Mouse (Mus musculus) kidney, adult 2 months (tissue): ENCODE data around the gene Kank1. TPM values are rescaled to one million over a fixed set of nuclear protein-coding genes. Genes with fewer than 3 reads are reported as not detected.

Source experiments
- DNase-seq: peaks from one replicate; pipeline ENCODE4 v3.0.0; 2021
- H3K27ac ChIP-seq: fragments of 200-500 bp; 2 replicates; pipeline ENCODE4 v1.5.1; 2012; ENCODE audit warnings: low read depth, low read length, control low read depth, inconsistent platforms; ENCODE audit not compliant: insufficient read depth
- H3K27me3 ChIP-seq: fragments of 200-500 bp; replicated peaks from 2 replicates; pipeline ENCODE4 v1.6.1; 2012; ENCODE audit warnings: mild to moderate bottlenecking, moderate library complexity, low read length, inconsistent platforms; ENCODE audit not compliant: control insufficient read depth, insufficient read depth
- H3K36me3 ChIP-seq: fragments of 200-500 bp; 2 replicates; pipeline ENCODE4 v1.6.1; 2012; ENCODE audit warnings: mild to moderate bottlenecking, moderate library complexity, low read length, inconsistent platforms; ENCODE audit not compliant: control insufficient read depth, insufficient read depth
- H3K4me1 ChIP-seq: fragments of 200-500 bp; 2 replicates; pipeline ENCODE4 v1.6.1; 2011; ENCODE audit warnings: low read length; ENCODE audit not compliant: control insufficient read depth, insufficient read depth
- H3K4me3 ChIP-seq: fragments of 200-500 bp; 2 replicates; pipeline ENCODE4 v1.5.1; 2011; ENCODE audit warnings: mild to moderate bottlenecking, low read depth, low read length, control low read depth; ENCODE audit not compliant: insufficient read depth
- CTCF ChIP-seq: fragments of 200-500 bp; conservative IDR thresholded peaks from 2 replicates; pipeline ENCODE4 v1.5.1; 2011; ENCODE audit warnings: low read depth, mild to moderate bottlenecking, control low read depth, low read length, moderate library complexity, mixed read lengths; ENCODE audit not compliant: insufficient read depth, insufficient read length
- POLR2A ChIP-seq: fragments of 200-500 bp; IDR thresholded peaks from one replicate; pipeline ENCODE4 v1.6.1; 2011; ENCODE audit warnings: low read depth, low read length, control low read depth
- WGBS: fragments of 180-500 bp; shearing (Covaris S2); methylation state at CpG from one replicate; pipeline ENCODE4 v1.1.7; 2018; 5-methylcytosine and 5-hydroxymethylcytosine counted together
- polyA plus RNA-seq: library from polyadenylated mRNA; depleted of rRNA; stranded (reverse); fragments of >200 nt; gene quantifications from 2 replicates; pipeline ENCODE4 v1.2.3, GENCODE M21; 2012; rRNA removed

Kank1 gene
- 56.0 and 68.7 TPM in 2 replicates for polyA plus RNA-seq

- TF ChIP-seq POLR2A, result no peak
- TF ChIP-seq CTCF, result no peak
- WGBS, result under 1% methylated on average over 76 of the region's 76 CpGs
- Histone ChIP-seq H3K4me3 (peak within 1 kb of the TSS; percentile 67), H3K27me3 (no peaks in the 10 kb centered on the region), H3K4me1 (no peaks in the 10 kb centered on the region), H3K27ac (peak within 1 kb of the TSS; percentile 59), H3K36me3 (no peaks in the 10 kb centered on the region)
- DNase-seq, result peak; percentile 89
Observed at GRCm38 (mm10) chr19:25236596-25237491, at the start of gene Kank1. Gene Kank1, plus strand, starts transcription at chr19:25236975.

- Histone ChIP-seq H3K27me3 (no peaks in the 10 kb centered on the region), H3K36me3 (peaks cover 2% of the 10 kb centered on the region), H3K4me3 (no peak overlapping the region), H3K4me1 (no peaks in the 10 kb centered on the region), H3K27ac (0 out of 2 replicates have a peak overlapping the region, but pooled peaks have one; percentile 6)
- no peak for TF ChIP-seq POLR2A
- no peak for TF ChIP-seq CTCF
- 59% methylated on average over 18 of the region's 18 CpGs for WGBS
- peak; percentile 63 for DNase-seq
Observed at GRCm38 (mm10) chr19:25187681-25188080, 49.1 kb upstream of the Kank1 start.

- H3K36me3 ChIP-seq, result peaks cover 2% of the 10 kb centered on the region
- H3K27me3 ChIP-seq, result no peaks in the 10 kb centered on the region
- WGBS, result 96% methylated on average over 9 of the region's 9 CpGs
- no peak overlapping the region for H3K27ac ChIP-seq
- no peak for DNase-seq
- no peak overlapping the region for H3K4me3 ChIP-seq
- TF ChIP-seq POLR2A (no peak), CTCF (no peak)
- H3K4me1 ChIP-seq, result no peaks in the 10 kb centered on the region
Observed at GRCm38 (mm10) chr19:25193751-25194150, 43.0 kb upstream of the Kank1 start.

- 70% methylated on average over 13 of the region's 13 CpGs for WGBS
- peak; percentile 83 for DNase-seq
Observed at GRCm38 (mm10) chr19:25200081-25200860, 36.5 kb upstream of the Kank1 start.

GRCm38 (mm10) chr19:25203077-25203476 lies 33.7 kb upstream of the Kank1 start:
- H3K4me3 ChIP-seq, result no peak overlapping the region
- H3K27ac ChIP-seq, result peak overlapping the region; percentile 58
- H3K4me1 ChIP-seq, result 0 out of 2 replicates have a peak, but pooled peaks cover 4% of the 10 kb centered on the region
- DNase-seq, result peak; percentile 54
- H3K27me3 ChIP-seq, result no peaks in the 10 kb centered on the region
- 58% methylated on average over 12 of the region's 12 CpGs for WGBS
- TF ChIP-seq CTCF, result no peak
- TF ChIP-seq POLR2A, result no peak
- H3K36me3 ChIP-seq, result no peaks in the 10 kb centered on the region

More at GRCm38 (mm10) chr19:25200081-25200860, 36.5 kb upstream of the Kank1 start:
- Histone ChIP-seq H3K4me3 (no peak overlapping the region), H3K36me3 (no peaks in the 10 kb centered on the region), H3K4me1 (0 out of 2 replicates have a peak, but pooled peaks cover 4% of the 10 kb centered on the region), H3K27me3 (no peaks in the 10 kb centered on the region), H3K27ac (no peak overlapping the region)
- TF ChIP-seq CTCF (no peak), POLR2A (no peak)

GRCm38 (mm10) chr19:25206969-25207368 lies 29.8 kb upstream of the Kank1 start:
- 0 out of 2 replicates have a peak, but pooled peaks cover 4% of the 10 kb centered on the region for H3K4me1 ChIP-seq
- WGBS, result 59% methylated on average over 12 of the region's 12 CpGs
- no peak for TF ChIP-seq CTCF
- no peak for TF ChIP-seq POLR2A

More at GRCm38 (mm10) chr19:25206969-25207368, 29.8 kb upstream of the Kank1 start:
- DNase-seq, result peak; percentile 65
- Histone ChIP-seq H3K36me3 (no peaks in the 10 kb centered on the region), H3K27me3 (no peaks in the 10 kb centered on the region), H3K4me3 (no peak overlapping the region), H3K27ac (peak overlapping the region; percentile 45; the same call in 1 of the 2 replicates)
